Mouse (Mus musculus): ENCODE data around the gene Vmn1r63.
"Not testable (repeated sequence)": the region's sequence is repeated elsewhere in the genome, so short reads cannot be mapped to it uniquely, and the experiment has no call there.

The Vmn1r63 gene

DNA sequence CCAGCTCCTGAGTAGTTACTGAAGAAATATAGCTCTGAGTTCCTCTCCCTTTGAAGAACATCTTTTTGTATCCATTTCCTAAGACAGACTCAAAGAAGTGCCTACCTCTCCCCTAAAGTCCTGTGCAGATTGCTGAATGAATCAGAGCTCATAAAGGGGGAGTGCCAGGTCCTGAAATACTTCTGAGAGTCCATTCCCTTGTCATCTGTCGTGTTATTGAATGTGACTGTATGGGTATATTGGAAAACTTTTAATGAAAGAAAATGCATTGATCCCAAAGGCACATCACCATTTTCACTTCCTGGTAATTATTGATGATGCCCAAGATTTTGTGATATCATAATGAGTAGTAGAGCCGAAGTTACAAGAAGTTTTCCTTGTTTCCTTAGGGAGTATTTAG lies at the start of gene Vmn1r63:
TSS of gene Vmn1r63 (minus strand) at position 101 of the 400 bp plus-strand sequence.
- CTCF ChIA-PET, POLR2A ChIA-PET: not testable (repeated sequence)

All from embryonic stem cell, embryonic (primary cell).